Mouse (Mus musculus): ENCODE data around the gene Dtx1. TPM values are rescaled to one million over a fixed set of nuclear protein-coding genes. Genes with fewer than 3 reads are reported as not detected.

Gene Dtx1
- polyA plus RNA-seq, 1 experiment from 2014 or later = 0.53 TPM

GRCm38 (mm10) chr5:120634131-120634530 lies 77.6 kb downstream of the Dtx1 start, which contains the start of gene Cfap73:
Gene Cfap73 (minus strand): TSS chr5:120634235.
- 42% methylated on average over 9 of the region's 9 CpGs for WGBS (ENCODE audit: insufficient replicate concordance)

GRCm38 (mm10) chr5:120631892-120632291 lies 79.8 kb downstream of the Dtx1 start:
- peaks cover 4% of the 10 kb centered on the region for H3K27me3 ChIP-seq (ENCODE audit: control insufficient read depth, insufficient read depth, low read length)
- H3K4me2 ChIP-seq = no peak overlapping the region
- ATAC-seq (replicated peaks; ENCODE audit: insufficient number of reproducible peaks, low FRiP score, low TSS enrichment) = no peak
- 86% methylated on average over 5 of the region's 5 CpGs for WGBS (ENCODE audit: insufficient replicate concordance)
- peaks cover 10% of the 10 kb centered on the region for H3K36me3 ChIP-seq (ENCODE audit: control insufficient read depth, insufficient read depth, low read length)
- peaks cover 15% of the 10 kb centered on the region for H3K4me1 ChIP-seq (ENCODE audit: control insufficient read depth, insufficient read depth, low read length)
- H3K9ac ChIP-seq (ENCODE audit: low read depth, low read length) = no peak overlapping the region
- H3K9me3 ChIP-seq (replicated peaks; ENCODE audit: control insufficient read depth, low read length) = peaks cover 5% of the 10 kb centered on the region; the same call in 1 of the 2 replicates
- no peak overlapping the region for H3K4me3 ChIP-seq (ENCODE audit: low read depth, low read length)
- no peak overlapping the region for H3K27ac ChIP-seq (ENCODE audit: low read depth, low read length)

More at GRCm38 (mm10) chr5:120634131-120634530, 77.6 kb downstream of the Dtx1 start, which contains the start of gene Cfap73:
- H3K27me3 ChIP-seq (ENCODE audit: control insufficient read depth, insufficient read depth, low read length) = peaks cover 4% of the 10 kb centered on the region
- peaks cover 8% of the 10 kb centered on the region for H3K4me1 ChIP-seq (ENCODE audit: control insufficient read depth, insufficient read depth, low read length)
- no peak within 1 kb of the TSS for H3K4me2 ChIP-seq
- H3K9ac ChIP-seq (ENCODE audit: low read depth, low read length) = no peak within 1 kb of the TSS
- no peak within 1 kb of the TSS for H3K4me3 ChIP-seq (ENCODE audit: low read depth, low read length)
- no peak for ATAC-seq (replicated peaks; ENCODE audit: insufficient number of reproducible peaks, low FRiP score, low TSS enrichment)
- no peaks in the 10 kb centered on the region for H3K36me3 ChIP-seq (ENCODE audit: control insufficient read depth, insufficient read depth, low read length)
- H3K27ac ChIP-seq (ENCODE audit: low read depth, low read length) = no peak within 1 kb of the TSS
- peaks cover 5% of the 10 kb centered on the region; the same call in 1 of the 2 replicates for H3K9me3 ChIP-seq (replicated peaks; ENCODE audit: control insufficient read depth, low read length)

GRCm38 (mm10) chr5:120631128-120631527 lies 80.6 kb downstream of the Dtx1 start:
- peaks cover 15% of the 10 kb centered on the region for H3K4me1 ChIP-seq (ENCODE audit: control insufficient read depth, insufficient read depth, low read length)
- H3K9ac ChIP-seq (ENCODE audit: low read depth, low read length) = no peak overlapping the region
- H3K4me3 ChIP-seq (ENCODE audit: low read depth, low read length) = peak overlapping the region; percentile 25; the same call in 1 of the 2 replicates
- H3K4me2 ChIP-seq = peak overlapping the region; percentile 66
- ATAC-seq (replicated peaks; ENCODE audit: insufficient number of reproducible peaks, low FRiP score, low TSS enrichment) = no peak
- no peak overlapping the region for H3K27ac ChIP-seq (ENCODE audit: low read depth, low read length)
- WGBS (ENCODE audit: insufficient replicate concordance) = 6% methylated on average over 29 of the region's 29 CpGs
- H3K36me3 ChIP-seq (ENCODE audit: control insufficient read depth, insufficient read depth, low read length) = peaks cover 13% of the 10 kb centered on the region
- H3K27me3 ChIP-seq (ENCODE audit: control insufficient read depth, insufficient read depth, low read length) = peaks cover 4% of the 10 kb centered on the region
- H3K9me3 ChIP-seq (replicated peaks; ENCODE audit: control insufficient read depth, low read length) = peaks cover 5% of the 10 kb centered on the region; the same call in 1 of the 2 replicates

Other genes starting within 250 kb of the Dtx1 start
- 6.6 and 8.6 TPM in 2 replicates for gene Sdsl, start 239.1 kb downstream of the Dtx1 start, polyA plus RNA-seq (2014; fragmentation: Nextera tagmentation; extraction: Ambion mirVana)
- 0.18 TPM in 1 of 2 replicates, not detected in the other for gene Sds, start 235.4 kb downstream of the Dtx1 start, polyA plus RNA-seq (2014; fragmentation: Nextera tagmentation; extraction: Ambion mirVana)
- gene Plbd2, start 208.3 kb downstream of the Dtx1 start, polyA plus RNA-seq (2014; fragmentation: Nextera tagmentation; extraction: Ambion mirVana) = 28.7 and 30.0 TPM in 2 replicates
- 1.6 and 2.1 TPM in 2 replicates for gene Slc8b1, start 200.8 kb downstream of the Dtx1 start, polyA plus RNA-seq (2014; fragmentation: Nextera tagmentation; extraction: Ambion mirVana)
- 18.1 and 19.1 TPM in 2 replicates for gene Tpcn1, start 123.3 kb downstream of the Dtx1 start, polyA plus RNA-seq (2014; fragmentation: Nextera tagmentation; extraction: Ambion mirVana)
- gene Iqcd, start 122.9 kb downstream of the Dtx1 start, polyA plus RNA-seq (2014; fragmentation: Nextera tagmentation; extraction: Ambion mirVana) = 0.18 and 0.54 TPM in 2 replicates
- gene Rita1, start 99.3 kb downstream of the Dtx1 start, polyA plus RNA-seq (2014; fragmentation: Nextera tagmentation; extraction: Ambion mirVana) = 5.6 and 7.9 TPM in 2 replicates
- gene Ddx54, start 99.2 kb downstream of the Dtx1 start, polyA plus RNA-seq (2014; fragmentation: Nextera tagmentation; extraction: Ambion mirVana) = 22.2 and 23.5 TPM in 2 replicates
- not detected in 2 replicates for gene Cfap73, start 77.7 kb downstream of the Dtx1 start, polyA plus RNA-seq (2014; fragmentation: Nextera tagmentation; extraction: Ambion mirVana)
- gene Rasal1, start 63.1 kb downstream of the Dtx1 start, polyA plus RNA-seq (2014; fragmentation: Nextera tagmentation; extraction: Ambion mirVana) = 0.27 and 0.30 TPM in 2 replicates
- 0.07 and 0.13 TPM in 2 replicates for gene Oas2, start 37.9 kb upstream of the Dtx1 start, polyA plus RNA-seq (2014; fragmentation: Nextera tagmentation; extraction: Ambion mirVana)
- gene Oas3, start 65.7 kb upstream of the Dtx1 start, polyA plus RNA-seq (2014; fragmentation: Nextera tagmentation; extraction: Ambion mirVana) = 0.09 and 0.11 TPM in 2 replicates
- not detected in 2 replicates for gene Oas1e, start 83.6 kb upstream of the Dtx1 start, polyA plus RNA-seq (2014; fragmentation: Nextera tagmentation; extraction: Ambion mirVana)
- gene Oas1c, start 100.6 kb upstream of the Dtx1 start, polyA plus RNA-seq (2014; fragmentation: Nextera tagmentation; extraction: Ambion mirVana) = 0.49 and 0.54 TPM in 2 replicates
- gene Oas1f, start 135.4 kb upstream of the Dtx1 start, polyA plus RNA-seq (2014; fragmentation: Nextera tagmentation; extraction: Ambion mirVana) = not detected in 2 replicates
- not detected in 2 replicates for gene Oas1h, start 149.5 kb upstream of the Dtx1 start, polyA plus RNA-seq (2014; fragmentation: Nextera tagmentation; extraction: Ambion mirVana)
- not detected in 2 replicates for gene Oas1g, start 175.7 kb upstream of the Dtx1 start, polyA plus RNA-seq (2014; fragmentation: Nextera tagmentation; extraction: Ambion mirVana)
- 0.24 TPM in 1 of 2 replicates, not detected in the other for gene Oas1a, start 195.6 kb upstream of the Dtx1 start, polyA plus RNA-seq (2014; fragmentation: Nextera tagmentation; extraction: Ambion mirVana)
- gene Oas1d, start 202.6 kb upstream of the Dtx1 start, polyA plus RNA-seq (2014; fragmentation: Nextera tagmentation; extraction: Ambion mirVana) = not detected in 2 replicates

All from heart, embryonic 11.5 days (tissue).